Mouse (Mus musculus) liver, adult 2 months (tissue): Measurements from ENCODE around the gene Olfr1394. TPM values are rescaled to one million over a fixed set of nuclear protein-coding genes. Genes with fewer than 3 reads are reported as not detected.
"Not testable (repeated sequence)": the region's sequence is repeated elsewhere in the genome, so short reads cannot be mapped to it uniquely, and the experiment has no call there.

Source experiments
- DNase-seq: peaks from one replicate; pipeline ENCODE4 v3.0.0-alpha.2; 2011; ENCODE audit warnings: low read depth, low spot score; ENCODE audit errors: extremely low read depth
- H3K27ac ChIP-seq: fragments of 200-500 bp; replicated peaks from 2 replicates; pipeline ENCODE4 v1.5.1; 2012; ENCODE audit warnings: low read depth, mild to moderate bottlenecking, control low read depth, inconsistent platforms, low read length; ENCODE audit not compliant: insufficient read depth
- H3K27me3 ChIP-seq: fragments of 200-500 bp; 2 replicates; pipeline ENCODE4 v1.6.1; 2012; ENCODE audit warnings: mild to moderate bottlenecking, moderate library complexity, low read length, inconsistent platforms; ENCODE audit not compliant: control insufficient read depth, insufficient read depth
- H3K36me3 ChIP-seq: fragments of 200-500 bp; 2 replicates; pipeline ENCODE4 v1.6.1; 2012; ENCODE audit warnings: low read length, inconsistent platforms; ENCODE audit not compliant: control insufficient read depth, insufficient read depth
- H3K4me1 ChIP-seq: fragments of 200-500 bp; 2 replicates; pipeline ENCODE4 v1.6.1; 2011; ENCODE audit warnings: low read length; ENCODE audit not compliant: control insufficient read depth, insufficient read depth
- H3K4me3 ChIP-seq: fragments of 200-500 bp; 2 replicates; pipeline ENCODE4 v1.5.1; 2011; ENCODE audit warnings: low read depth, mild to moderate bottlenecking, control low read depth, low read length, moderate library complexity; ENCODE audit not compliant: insufficient read depth
- H3K79me2 ChIP-seq: fragments of 200-500 bp; 2 replicates; pipeline ENCODE4 v1.6.1; 2012; ENCODE audit warnings: inconsistent platforms, mild to moderate bottlenecking, low read length, moderate library complexity; ENCODE audit not compliant: control insufficient read depth, insufficient read depth
- H3K9ac ChIP-seq: fragments of 200-500 bp; 2 replicates; pipeline ENCODE4 v1.6.1; 2012; ENCODE audit warnings: low read depth, mild to moderate bottlenecking, control low read depth, inconsistent platforms, low read length
- CTCF ChIP-seq: fragments of 200-500 bp; IDR thresholded peaks from 2 replicates; pipeline ENCODE4 v1.5.1; 2011; ENCODE audit warnings: low read depth, low read length, control low read depth
- POLR2A ChIP-seq: fragments of 200-500 bp; IDR thresholded peaks from 2 replicates; pipeline ENCODE4 v1.6.1; 2011; ENCODE audit warnings: low read length, control low read depth; ENCODE audit not compliant: insufficient read depth; ENCODE audit errors: extremely low read depth
- WGBS: fragments of 180-500 bp; shearing (Covaris S2); methylation state at CpG from one replicate; pipeline ENCODE4 v1.1.7; 2018; 5-methylcytosine and 5-hydroxymethylcytosine counted together
- polyA plus RNA-seq: library from polyadenylated mRNA; depleted of rRNA; stranded (reverse); fragments of >200 nt; gene quantifications from 2 replicates; pipeline ENCODE4 v1.2.3, GENCODE M21; 2012
- total RNA-seq: library from RNA; depleted of rRNA; stranded (reverse); fragments of >200 nt; gene quantifications from 2 replicates; pipeline ENCODE4 v1.2.3, GENCODE M21; 2014

Olfr1394 gene
- total and polyA plus RNA-seq, 2 experiments, result not detected

DNA sequence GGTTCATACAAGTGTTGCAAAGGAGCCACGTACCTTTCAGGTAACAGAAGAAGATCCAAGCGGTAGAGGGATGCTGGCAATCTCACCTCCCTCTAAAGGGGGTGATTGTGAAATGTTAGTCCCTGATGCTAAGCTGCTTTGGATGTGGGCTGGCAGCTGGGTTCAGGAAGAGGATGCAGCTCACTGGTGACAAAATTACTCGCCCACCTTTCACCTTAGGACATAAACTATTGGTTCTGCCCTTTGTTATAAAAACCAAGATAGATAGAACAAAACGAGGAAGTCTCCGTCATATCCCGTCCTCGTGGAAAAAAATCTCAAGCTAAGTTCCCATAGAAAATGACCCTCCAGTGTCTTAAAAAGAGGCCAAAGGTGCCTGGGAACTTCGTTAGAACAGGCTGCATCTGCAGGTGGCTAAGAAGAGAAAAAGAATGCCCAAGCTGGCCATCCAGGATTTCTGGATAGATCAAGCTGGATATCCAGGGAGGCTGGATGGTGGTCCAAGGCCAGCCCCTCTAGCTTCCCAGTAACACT lies 32.8 kb downstream of the Olfr1394 start, which contains the start of gene Btnl9:
TSS of gene Btnl9 (minus strand) at position 205 of the 534 bp plus-strand sequence.
- DNase-seq, result no peak
- TF ChIP-seq POLR2A (no peak), CTCF (no peak)
- 65% methylated on average over 8 of the region's 8 CpGs for WGBS
- Histone ChIP-seq H3K27me3 (no peaks in the 10 kb centered on the region), H3K36me3 (no peaks in the 10 kb centered on the region), H3K4me1 (peaks cover 3% of the 10 kb centered on the region; the same call in 1 of the 2 replicates), H3K9ac (peak within 1 kb of the TSS; percentile 24; the same call in 1 of the 2 replicates), H3K27ac (peak within 1 kb of the TSS; percentile 45), H3K79me2 (no peaks in the 10 kb centered on the region), H3K4me3 (peak within 1 kb of the TSS; percentile 12)

DNA sequence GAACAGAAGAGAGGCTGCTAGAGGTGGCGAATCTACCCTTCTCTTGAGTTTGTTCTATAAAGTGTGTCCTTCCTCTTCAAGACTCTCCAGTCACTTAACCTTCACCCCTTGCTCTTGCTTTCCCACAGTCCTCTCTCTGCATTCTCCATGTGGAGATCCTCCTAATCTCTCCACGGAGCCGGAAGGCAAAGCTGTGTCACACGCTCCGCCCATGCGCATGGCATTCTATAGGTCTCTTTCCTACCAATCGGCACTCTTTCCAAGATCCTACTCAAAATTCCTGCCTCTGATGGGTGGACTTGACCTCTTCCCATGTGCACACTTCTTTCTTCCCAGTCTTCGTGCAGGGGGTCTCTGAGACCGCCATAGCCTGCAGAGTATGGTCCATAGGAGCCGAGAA lies 33.5 kb downstream of the Olfr1394 start:
- Histone ChIP-seq H3K4me3 (no peak overlapping the region), H3K9ac (peak overlapping the region; percentile 24; the same call in 1 of the 2 replicates), H3K79me2 (no peaks in the 10 kb centered on the region), H3K36me3 (no peaks in the 10 kb centered on the region), H3K27ac (peak overlapping the region; percentile 45), H3K27me3 (no peaks in the 10 kb centered on the region), H3K4me1 (peaks cover 3% of the 10 kb centered on the region; the same call in 1 of the 2 replicates)
- no peak for DNase-seq
- WGBS, result 72% methylated on average over 10 of the region's 10 CpGs
- TF ChIP-seq CTCF (no peak), POLR2A (no peak)

DNA sequence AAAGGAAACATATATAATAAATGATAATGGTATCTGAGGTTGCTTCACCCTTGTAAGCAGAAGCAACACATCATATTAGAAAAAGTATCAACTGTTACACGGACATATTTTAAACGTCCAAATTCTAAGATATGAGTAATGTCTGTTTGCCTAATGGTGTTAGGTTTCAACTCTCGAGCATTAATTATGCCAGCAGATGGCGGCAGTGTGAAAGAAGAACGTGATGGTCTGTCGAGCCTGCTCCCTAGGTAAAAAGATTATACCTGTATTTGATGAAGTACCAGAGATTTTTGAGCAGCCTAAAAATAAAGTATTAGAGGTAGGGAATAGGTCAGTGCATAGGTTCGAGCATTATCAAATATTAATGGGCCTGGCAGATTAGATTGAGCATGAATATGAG lies 35.6 kb downstream of the Olfr1394 start:
- no peaks in the 10 kb centered on the region for H3K36me3 ChIP-seq
- H3K4me1 ChIP-seq, result peaks cover 4% of the 10 kb centered on the region; the same call in 1 of the 2 replicates
- H3K9ac ChIP-seq, result no peak overlapping the region
- WGBS, result 1% methylated on average over 7 of the region's 7 CpGs
- H3K79me2 ChIP-seq, result no peaks in the 10 kb centered on the region
- H3K27me3 ChIP-seq, result no peaks in the 10 kb centered on the region
- no peak overlapping the region for H3K4me3 ChIP-seq
- no peak overlapping the region for H3K27ac ChIP-seq
- TF ChIP-seq POLR2A, result no peak
- TF ChIP-seq CTCF, result peak; percentile 57
- peak; percentile 56 for DNase-seq

DNA sequence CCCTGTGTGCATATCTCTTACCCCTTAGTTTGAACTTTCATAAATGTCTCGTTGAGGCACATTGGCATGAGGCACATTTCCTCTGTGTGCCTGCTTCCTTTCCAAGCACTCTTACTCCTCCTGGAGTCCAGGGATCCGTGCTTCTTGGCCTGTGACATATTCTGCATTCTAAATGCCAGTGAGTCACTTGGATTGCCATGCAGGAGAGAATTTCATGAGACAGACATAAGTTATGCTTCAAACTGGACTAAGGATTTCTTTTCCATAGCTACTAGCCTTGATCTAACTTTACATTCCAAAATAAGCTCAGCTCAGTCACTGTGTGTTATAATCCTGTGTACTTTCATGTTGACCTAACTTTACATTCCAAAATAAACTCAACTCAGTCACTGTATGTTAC lies 36.9 kb downstream of the Olfr1394 start:
- no peaks in the 10 kb centered on the region for H3K79me2 ChIP-seq
- DNase-seq, result peak; percentile 69
- WGBS, result 14% methylated on average over 2 of the region's 2 CpGs
- no peaks in the 10 kb centered on the region for H3K36me3 ChIP-seq
- no peaks in the 10 kb centered on the region for H3K27me3 ChIP-seq
- H3K4me1 ChIP-seq, result peaks cover 6% of the 10 kb centered on the region; the same call in 1 of the 2 replicates
- no peak overlapping the region for H3K27ac ChIP-seq
- no peak for TF ChIP-seq POLR2A
- TF ChIP-seq CTCF, result no peak
- H3K4me3 ChIP-seq, result no peak overlapping the region
- no peak overlapping the region for H3K9ac ChIP-seq

DNA sequence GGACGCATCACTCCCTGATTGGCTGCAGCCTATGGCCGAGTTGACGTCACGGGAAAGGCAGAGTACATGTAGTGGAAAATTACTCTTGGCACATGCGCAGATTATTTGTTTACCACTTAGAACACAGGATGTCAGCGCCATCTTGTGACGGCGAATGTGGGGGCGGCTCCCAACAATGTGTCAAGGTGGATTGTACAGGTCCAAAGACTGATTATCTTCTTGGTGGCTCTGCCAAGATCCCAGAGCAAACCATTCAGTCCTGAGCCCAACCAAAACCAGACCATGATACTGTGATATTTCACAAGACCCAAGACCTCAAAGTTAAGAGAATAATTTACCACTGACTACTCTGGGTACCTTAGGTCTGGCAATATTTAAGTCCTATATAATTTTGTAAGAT lies 40.6 kb downstream of the Olfr1394 start:
- H3K36me3 ChIP-seq, H3K27ac ChIP-seq, DNase-seq, H3K4me1 ChIP-seq, H3K79me2 ChIP-seq, H3K9ac ChIP-seq, H3K27me3 ChIP-seq, H3K4me3 ChIP-seq: not testable (repeated sequence)
- WGBS, result 89% methylated on average over 9 of the region's 9 CpGs

DNA sequence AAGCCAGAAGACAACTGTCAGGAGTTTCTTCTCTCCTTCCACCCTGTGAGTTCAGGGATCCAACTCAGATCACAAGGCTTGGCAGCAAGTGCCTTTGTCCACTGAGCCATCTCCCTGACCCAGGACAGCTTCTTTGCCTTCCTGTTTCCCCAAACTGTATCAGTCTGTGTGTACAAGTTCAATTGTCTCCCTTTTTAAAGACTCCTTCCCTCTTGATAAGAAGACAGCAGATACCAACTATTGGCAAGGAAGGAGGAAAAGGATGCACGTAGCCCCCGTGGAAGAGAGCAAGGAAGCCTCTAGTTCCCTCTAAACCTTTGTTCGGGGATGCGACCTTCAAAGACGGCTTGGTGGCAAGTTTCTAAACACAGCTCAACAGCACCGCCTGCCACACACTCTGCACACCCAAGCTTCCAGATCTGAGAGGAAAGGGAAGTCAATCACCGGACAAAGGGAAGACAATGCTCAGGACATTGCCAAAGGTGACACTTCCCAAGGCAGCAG lies 41.7 kb downstream of the Olfr1394 start:
- 82% methylated on average over 7 of the region's 7 CpGs for WGBS
- Histone ChIP-seq H3K9ac (no peak overlapping the region), H3K4me3 (no peak overlapping the region)

More for the DNA sequence above, 41.7 kb downstream of the Olfr1394 start:
- H3K4me1 ChIP-seq, result peaks cover 6% of the 10 kb centered on the region; the same call in 1 of the 2 replicates
- peak; percentile 33 for DNase-seq
- no peak for TF ChIP-seq POLR2A
- no peak for TF ChIP-seq CTCF
- H3K79me2 ChIP-seq, result no peaks in the 10 kb centered on the region; the same call in 1 of the 2 replicates
- H3K27ac ChIP-seq, result peak overlapping the region; percentile 50
- no peaks in the 10 kb centered on the region for H3K27me3 ChIP-seq
- no peaks in the 10 kb centered on the region for H3K36me3 ChIP-seq
